Mouse (Mus musculus): ENCODE measurements around the gene Ggt6.

Gene Ggt6

GRCm38 (mm10) chr11:72477653-72478052, 42.3 kb downstream of the Ggt6 start:
- no peak for DNase-seq

GRCm38 (mm10) chr11:72478228-72478627, 42.9 kb downstream of the Ggt6 start:
- no peak for DNase-seq

DNA sequence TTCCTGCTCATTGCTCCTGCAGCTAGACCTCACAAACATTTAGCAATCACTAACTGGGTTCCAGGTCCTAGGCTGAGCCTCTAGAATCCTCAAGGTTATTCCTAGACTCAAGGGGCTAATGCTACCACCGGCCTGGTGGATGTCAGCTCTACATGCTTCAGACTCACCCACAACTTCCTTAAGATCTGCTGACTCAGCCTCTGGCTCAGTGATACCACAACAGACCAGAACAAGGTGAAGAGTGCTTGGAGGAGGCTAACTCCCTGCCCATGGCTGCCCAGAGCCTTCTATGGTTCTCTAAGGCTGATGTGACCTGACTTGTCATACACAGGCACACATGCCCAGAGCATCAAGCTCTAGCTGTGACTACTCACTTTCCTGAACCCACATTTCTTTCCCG, 44.2 kb downstream of the Ggt6 start:
- no peak for DNase-seq

- DNase-seq: no peak
Observed at GRCm38 (mm10) chr11:72481313-72481712, 46.0 kb downstream of the Ggt6 start.

GRCm38 (mm10) chr11:72481952-72482351, 46.6 kb downstream of the Ggt6 start:
- DNase-seq: no peak

GRCm38 (mm10) chr11:72484549-72484948, 49.2 kb downstream of the Ggt6 start:
- no peak for DNase-seq

DNA sequence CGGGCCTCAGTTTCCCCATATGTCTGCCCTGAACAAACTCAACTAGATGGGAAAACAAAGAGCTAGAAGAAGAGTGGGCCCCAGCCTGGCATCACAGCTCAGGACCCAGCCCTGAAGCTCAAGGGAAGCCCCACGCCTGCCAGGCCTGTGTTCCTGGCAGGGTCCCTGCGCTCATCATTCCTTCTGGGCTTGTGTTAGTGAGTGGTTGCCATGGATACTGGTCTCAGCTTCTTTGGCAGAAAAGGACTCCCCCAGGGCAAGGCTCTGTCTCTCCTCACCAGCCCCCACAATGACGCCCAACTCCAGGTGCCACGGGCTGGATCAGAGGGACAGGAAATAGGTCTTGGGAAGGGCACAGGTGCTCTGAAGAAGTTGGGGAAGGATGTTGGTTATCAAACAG, 49.8 kb downstream of the Ggt6 start:
- DNase-seq: no peak

GRCm38 (mm10) chr11:72485960-72486359, 50.6 kb downstream of the Ggt6 start:
- DNase-seq: no peak

DNA sequence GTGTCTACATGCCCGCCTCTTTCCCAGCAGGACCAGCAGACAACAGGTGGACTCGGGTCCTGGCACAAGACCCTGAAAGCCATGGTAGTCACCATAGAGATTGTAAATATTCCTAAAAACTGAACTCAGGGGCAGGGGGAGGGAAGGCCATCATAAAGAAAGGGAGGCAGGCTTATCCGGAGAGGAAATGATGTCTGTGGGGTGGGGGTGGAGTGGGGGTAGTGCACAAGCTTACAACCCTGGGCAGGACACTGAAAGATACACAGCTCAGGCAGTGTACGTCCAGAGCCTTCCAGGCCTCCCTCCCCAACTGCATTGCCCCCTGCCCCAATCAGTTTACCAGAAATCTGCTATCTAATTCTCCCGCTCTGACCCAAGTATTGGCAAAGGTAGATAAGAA, 51.8 kb downstream of the Ggt6 start:
- no peak for DNase-seq

DNA sequence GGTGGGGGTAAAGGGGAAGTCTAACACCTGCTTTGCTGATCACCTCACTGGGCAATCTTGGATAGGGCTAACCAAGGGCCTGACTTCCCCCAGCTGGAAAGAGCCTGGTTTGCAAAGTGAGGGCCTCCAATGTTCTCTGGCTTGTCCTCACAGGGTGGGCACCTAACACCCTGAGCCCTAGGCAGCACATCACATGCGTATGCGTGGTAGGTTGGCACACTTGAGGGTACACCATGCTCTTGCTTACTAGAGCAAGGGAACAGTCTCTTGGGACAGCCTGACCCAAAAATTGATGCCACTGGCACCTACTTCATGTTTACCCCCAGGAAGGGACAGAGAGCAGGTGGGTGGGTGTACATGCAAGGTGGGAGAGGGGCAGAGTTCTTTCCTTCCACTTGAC, 52.4 kb downstream of the Ggt6 start:
- DNase-seq: no peak
